Mouse (Mus musculus): ENCODE results near the gene Rasa2.
A peak's percentile ranks its signal among the peaks of the same experiment; 100 is the strongest.

Rasa2 gene

DNA sequence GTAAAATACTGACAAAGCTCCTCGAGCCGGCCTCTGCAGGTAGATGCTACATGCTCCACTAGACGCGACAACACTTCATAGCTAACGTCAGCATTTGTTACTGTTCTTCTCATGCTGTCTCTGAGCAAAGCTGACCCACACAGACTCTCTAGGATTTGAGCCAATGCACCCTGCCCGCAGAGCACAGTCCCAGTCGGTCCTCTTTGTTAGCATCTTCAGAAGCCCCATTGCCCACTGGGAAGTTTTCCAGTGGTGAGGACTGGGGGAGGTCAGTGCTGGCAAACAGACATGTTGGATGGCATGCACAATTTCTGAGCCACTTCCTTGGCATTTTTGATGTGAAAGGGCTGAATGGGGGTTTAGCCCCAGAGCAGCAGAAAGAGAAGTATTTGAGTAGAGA, 8.0 kb upstream of the Rasa2 start:
- peak; percentile 36 to 39 for DNase-seq (ENCODE audit: low spot score in 2 of 2)

DNA sequence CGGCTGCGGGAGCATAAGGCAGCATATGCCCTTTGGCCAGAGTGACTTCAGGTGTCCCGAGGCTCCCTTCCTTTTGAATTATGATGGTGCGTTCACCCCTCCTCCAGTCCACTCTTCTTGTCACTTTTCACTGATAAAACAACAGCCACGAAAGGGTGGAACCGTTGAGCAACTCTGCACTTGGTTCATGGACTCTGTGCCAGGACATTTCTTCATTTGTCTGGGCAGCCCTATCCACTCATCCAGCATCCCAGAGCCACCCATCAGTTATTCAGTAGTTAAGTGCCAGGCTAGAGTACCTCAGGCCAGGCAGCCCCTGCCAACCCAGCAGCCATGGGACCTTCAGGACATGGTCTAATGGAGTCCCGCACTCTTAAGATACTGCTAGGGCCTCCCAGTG, 7.1 kb upstream of the Rasa2 start:
- DNase-seq (ENCODE audit: low spot score in 2 of 2): no peak

DNA sequence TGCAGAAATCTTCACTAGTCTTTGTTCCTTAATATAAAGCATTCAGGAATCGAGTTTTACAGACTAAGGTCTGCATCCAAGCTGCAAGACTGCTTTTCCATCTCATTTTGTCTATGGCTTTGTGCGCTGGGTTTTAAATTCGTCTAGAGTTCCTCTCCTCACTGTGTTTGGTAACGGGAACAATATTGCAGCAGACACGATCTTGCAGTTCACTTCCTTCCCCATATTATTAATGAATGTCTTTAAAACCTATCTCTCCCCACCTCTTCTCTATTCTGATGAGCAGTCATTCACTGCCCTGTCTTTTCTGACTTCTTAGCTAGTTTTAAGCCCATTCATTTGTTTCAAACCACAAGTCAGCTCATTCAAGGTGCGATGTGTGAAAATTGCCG, 5.7 kb upstream of the Rasa2 start:
- no peak for DNase-seq (ENCODE audit: low spot score in 2 of 2)

DNA sequence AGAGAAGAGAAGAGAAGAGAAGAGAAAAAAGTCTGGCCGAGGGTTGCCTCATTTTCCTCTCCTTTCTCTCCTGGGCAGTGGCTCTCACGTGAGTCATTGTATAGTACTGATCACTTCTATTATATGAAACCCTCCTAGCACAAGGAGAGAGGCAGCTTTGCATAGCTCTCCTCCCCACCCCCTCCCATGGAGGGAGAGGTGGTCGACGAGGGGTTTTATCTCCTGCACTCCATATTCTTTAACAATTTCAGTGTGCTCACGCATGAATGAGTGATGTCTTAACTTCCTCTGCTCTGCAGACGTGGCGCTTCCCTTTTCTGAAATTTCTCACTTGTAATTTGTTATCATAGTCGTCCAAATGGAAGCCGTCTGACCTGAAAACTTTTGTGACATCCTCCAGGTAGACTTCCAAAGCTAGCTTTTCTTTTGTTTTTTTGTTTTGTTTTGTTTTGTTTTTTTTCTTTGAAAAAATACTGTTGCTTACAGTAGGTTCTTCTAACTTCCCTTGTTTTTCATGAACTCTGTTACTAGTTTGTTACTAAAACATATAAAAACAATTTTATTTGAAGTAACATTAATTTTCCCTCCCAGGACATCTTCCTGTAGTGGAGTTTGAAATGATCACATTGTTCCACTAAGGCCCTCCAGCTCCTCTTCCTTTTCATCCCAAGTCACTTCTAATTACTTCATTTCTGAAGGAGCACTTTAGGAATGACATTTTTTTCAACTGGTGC, 5.2 kb upstream of the Rasa2 start:
- DNase-seq (ENCODE audit: low spot score in 2 of 2): no peak

DNA sequence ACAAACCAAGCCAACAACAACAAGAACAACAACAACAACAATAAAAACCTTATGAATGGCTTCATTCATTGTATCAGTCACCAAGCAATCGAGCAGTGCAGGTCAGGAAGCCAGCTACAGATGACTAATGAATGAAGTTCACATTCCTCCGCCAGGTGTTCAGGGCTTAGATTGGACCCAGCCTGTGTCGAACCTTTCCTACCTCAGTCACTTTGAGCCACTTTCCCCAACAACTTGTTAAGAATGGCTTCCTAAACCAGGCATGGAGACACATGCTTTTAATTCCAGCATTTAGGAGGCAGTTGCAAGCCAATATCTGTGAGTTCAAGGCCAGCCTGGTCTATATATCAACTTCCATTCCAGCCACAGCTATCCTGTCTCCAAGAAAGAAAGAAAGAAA, 4.5 kb upstream of the Rasa2 start:
- DNase-seq (ENCODE audit: low spot score in 2 of 2): no peak

DNA sequence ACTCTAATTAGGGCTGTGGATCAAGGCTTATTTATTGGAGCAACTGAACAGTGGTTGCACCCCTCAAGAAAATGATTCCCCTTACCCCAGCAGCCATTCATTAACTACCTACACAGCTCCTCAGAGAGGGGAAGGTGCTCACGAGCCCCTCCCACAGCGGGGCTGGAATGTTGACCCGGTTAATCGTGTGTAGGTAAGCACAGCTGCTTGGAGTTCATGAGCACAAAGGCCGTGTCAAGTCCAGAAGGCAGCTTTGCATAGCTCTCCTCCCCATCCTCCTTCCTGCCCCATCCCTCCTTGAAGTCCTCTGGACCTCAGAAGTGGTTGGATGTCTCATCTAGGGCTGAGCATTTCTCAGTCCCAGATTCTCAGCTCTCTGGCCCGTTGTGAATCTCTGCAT, 3.8 kb upstream of the Rasa2 start:
- DNase-seq (ENCODE audit: low spot score in 2 of 2): no peak

DNA sequence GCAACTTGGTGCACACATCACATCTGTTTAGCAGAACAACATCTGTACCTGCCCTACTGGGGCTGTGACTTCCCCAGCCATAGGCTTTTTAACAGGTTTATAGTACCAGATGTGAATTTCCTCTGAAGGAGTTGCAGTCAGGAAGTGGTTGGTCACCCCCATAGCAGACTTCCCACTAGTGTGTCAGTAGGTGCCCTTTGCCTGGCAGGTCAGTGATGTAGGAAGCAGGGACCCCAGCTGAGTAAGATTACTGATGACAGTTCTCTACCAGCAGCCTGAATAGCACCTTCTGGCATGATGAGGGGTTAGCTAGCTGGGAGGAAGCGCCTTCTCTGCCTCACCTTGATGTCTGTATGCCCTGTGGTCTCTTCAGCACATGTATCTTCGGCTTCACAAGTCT, 2.4 kb upstream of the Rasa2 start:
- DNase-seq (ENCODE audit: low spot score in 2 of 2): no peak

DNA sequence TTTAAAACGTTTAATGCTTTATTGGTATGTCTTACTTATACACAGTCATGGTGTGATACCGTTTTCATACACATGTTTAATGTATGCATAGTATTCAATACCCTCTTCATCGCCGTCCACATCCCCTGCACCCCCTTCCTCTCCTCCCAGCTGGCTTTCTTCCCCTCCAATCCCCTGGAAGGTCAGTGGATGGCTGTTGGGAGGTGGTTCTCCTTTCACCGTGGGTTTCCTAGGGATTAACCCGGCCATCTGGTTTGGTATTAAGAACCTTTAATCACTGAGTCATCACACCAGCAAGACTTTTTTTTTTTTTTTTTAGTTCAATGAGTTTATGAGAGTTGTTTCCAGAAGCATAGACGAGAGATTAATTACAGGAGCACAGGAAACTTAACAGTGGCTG, 1.3 kb upstream of the Rasa2 start:
- DNase-seq (ENCODE audit: low spot score in 2 of 2): no peak

DNA sequence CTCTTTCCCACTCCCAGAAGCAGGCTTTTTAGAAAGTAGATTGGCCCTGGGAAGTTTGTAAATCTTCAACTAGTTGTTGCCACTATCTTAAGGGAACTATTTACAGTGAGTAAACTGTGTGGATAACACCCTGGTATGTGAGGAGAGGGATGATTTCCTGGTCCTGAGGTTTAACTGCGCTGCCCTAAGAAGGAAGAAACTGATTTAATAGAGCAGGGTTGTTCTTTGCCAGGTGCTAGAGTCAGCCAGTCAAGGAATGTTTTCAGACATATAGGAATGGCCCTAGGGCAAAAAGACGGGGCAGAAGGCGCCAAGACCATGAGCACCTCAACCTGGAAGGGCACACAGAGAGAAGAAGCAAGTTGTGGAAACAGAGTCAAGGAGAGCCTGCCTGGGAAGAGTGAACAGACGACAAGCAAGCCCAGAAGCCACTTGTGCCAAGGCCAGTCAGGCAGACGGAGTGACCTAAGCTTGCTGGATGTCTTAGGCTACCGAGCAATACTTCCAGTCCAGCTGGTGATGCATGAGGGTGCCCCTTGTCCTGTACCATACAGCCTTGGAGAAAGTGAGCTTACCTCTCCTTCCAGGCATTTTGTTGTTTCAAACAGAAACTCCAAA, 765 bp upstream of the Rasa2 start:
- DNase-seq (ENCODE audit: low spot score in 2 of 2): no peak

DNA sequence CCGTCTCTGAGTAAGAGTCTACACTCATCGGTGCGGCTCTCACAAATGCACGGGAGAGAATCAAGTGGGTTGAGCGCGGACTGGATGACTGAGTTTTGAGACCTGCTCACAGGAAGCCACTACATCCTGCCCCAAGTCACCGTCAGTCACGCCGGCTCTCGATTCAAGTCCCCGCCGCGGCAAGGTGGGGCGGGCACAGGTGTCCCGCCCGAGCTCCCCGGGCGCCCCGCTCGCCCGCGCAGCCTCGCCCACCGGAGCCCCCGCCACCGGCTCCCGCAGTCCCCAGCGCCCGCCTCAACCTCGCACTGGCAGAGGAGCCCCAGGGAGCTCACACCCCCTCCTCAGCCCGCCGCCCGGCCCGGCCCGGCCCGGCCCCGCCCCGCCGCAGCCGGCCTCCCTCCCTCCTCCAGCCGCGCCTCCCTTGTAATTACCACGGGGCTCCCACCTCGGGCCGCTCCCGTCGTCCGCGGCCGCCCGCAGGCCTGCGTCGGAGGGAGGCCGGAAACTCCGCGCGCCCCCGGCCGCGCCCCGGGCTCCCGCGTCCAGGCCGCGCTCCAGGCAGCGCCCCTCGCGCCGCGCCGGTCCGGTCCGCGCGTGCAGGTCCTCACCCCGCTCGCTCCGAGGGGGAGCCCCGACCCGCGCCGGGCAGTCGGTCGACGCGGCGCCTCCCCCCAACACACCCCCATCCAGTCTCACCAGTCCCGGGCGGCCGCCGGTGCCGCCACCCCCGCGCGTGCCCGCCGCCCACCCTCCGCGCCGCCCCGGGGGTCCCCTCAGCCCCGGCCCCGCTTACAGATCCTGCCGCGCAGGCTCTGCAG, 637 bp downstream of the Rasa2 start:
- peak in 1 of 2 experiments; percentile 47 for DNase-seq (ENCODE audit: low spot score in 2 of 2)

DNA sequence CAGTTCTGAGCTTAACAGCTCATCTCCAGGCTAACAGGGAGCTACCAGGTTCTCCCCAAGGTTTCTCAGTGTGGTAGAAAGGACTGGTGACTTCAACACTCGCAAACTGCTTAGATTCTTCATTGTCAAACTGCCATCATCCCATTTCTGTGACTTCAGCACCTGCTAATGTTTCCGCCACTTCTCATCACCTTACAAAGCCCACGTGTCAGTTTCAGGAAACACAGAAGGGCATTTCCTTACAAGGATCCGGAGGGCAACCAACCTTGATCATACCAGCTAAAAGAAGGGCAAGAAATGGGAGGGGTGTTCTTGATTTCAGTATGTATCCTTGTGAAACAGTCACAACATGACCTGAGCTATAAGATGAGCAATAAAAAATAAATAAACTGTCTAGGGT, 2.3 kb downstream of the Rasa2 start:
- no peak for DNase-seq (ENCODE audit: low spot score in 2 of 2)

DNA sequence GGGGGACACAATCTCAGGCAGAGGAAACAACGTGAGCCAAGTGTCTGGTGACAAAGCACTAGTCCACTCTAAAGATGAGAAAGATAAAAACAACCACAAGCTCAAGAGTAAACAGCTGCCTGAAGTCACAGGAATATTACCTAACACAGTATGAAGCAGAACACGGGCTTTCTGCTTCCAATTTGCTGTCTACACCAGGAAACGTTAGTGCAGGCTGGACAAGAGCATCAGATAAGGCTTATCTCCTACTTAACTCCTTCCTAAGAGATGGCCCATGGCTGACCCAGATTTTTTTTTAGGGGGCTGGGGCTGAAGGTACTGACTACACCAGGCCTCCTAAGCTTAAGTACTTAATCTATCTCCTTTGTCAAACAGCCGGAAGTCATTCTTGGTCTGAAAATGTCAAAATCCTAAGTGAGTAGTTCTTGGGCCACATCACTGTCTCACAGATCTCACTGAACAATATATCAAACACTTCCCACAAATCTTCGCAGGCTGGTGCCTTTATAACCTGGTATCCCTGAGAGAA, 3.8 kb downstream of the Rasa2 start:
- DNase-seq (ENCODE audit: low spot score in 2 of 2): no peak

DNA sequence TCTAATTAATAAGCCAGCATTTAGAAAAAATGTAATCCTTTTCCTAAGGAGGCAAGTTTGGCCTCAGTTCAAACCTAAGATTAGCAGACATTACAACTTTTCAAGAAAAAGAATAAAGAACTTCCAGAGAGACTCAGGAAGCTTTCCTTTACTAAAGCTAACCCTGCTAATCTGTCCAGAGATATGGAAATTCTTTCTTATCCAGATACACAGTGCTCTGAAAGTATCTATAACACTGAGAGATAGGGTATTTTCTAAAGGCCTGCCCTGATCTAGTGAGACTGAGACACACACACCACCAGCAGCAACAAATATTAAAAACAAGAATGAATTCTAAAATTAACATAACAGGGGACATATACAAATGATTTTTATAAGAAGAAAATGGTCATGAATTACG, 4.4 kb downstream of the Rasa2 start:
- DNase-seq (ENCODE audit: low spot score in 2 of 2): no peak

DNA sequence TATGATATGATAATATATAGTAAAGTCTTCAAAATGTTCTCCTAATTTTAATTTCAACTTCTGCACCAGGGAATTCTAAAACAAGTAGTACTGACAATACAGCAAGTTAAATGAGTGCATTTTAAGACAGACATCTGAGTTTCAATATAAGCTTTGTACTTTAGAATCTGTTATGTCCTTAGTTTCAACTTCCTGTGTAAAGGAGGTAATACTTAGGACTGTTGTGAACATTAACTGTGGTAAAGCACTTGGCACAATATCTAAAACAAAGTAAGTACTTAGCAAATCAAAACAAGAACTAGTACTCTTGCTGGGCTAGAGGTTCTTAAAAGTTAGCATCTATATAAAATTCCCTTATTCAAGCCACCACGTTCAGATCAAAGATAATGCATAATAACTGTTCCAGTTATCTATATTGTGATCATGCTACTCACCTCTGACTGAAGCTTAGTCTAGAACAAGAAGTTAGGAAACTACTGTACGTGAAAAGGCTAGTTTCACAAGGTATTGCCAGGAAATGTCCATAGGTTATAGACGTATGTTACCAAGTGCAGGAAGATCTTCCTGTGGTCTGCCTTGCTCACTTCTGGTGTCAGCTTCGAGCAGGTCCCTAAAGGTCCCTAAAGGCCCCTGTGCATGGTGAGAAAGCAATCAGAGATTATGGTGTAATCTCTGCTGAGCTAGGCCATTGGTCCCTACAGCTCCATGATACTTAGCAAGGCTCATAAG, 12.8 kb downstream of the Rasa2 start:
- DNase-seq (ENCODE audit: low spot score in 2 of 2): no peak

DNA sequence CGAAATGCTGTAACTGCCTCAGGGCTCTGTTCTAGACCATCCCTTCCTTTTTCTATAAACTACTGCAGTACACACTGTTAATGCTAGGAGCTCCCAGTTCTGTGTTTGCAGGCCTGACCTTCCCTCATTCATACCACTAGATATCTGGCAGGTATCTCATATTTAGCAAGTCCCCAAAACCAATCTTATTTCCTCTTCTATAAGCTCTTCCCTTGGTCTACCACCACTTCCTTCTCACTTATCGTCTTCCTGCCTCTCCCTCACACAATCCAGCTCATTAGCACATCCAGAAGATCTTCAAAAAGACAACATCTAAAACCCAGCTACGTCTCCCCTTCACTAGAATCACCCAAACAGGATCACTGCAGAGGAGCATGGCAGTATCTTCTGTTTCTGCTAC, 19.1 kb downstream of the Rasa2 start:
- no peak for DNase-seq (ENCODE audit: low spot score in 2 of 2)

DNA sequence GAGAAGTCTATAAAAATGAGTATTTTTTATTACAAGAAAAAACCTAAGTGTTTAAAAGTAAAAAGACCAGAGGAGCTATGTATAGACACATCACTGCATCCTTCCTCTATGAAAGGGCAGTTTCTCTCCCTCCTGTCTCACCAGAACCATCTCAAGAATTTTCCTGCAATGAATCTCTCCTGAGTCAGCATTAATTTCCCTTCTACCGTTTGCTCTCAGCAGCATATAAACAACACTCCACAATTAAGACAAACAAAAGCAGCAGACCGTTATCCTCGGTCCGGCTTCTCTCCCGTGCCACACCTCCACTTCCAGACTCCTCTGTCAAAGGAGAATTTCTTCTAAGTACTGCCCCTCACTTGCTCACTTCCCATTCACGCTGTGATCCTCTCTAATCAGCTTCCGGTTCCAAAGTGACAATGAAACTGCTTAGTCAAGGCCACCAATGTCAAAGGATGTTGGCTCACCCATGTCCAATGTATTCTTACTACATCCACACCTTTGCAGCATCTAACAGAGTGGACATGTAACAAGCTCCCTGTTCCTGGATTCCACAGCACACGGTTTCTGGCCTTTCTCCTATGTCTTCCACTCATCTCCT, 19.6 kb downstream of the Rasa2 start:
- DNase-seq (ENCODE audit: low spot score in 2 of 2): no peak

DNA sequence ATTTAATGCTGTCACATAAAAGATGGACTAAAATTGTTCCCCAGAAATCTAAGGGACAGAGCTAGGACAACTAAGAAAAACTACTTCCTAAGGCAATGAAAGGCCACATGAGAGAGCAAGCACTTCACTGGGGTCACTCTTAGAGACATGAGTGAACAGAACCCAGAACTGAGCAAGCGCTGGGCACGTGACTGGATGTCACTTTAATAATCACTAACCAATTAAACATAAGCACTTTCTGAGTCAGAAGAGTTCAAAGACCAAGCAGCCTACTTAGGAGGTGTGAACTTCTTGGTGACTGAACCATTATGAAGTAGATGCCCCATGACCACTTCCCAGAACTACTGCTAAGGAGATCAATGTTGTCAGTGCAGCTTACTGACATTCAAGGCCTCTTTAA, 20.6 kb downstream of the Rasa2 start:
- DNase-seq (ENCODE audit: low spot score in 2 of 2): no peak

DNA sequence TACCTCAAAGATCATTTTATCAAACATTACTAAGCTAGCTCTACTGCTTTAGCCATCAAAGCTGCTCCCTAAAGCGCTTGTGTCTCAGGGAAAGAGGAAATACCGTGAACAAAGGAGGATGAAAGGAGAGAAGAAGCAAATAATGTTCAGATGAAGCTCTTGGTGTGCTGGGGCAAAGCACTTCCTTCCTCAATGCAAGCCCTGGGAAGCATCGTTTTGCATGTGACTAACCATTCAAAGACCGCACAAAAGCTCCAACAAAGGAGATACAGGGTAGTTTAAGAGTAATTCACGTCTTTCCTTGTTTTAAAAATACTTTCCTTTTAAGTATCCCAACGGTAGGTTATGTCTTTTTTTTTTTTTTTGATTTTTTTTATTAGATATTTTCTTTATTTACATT, 28.0 kb downstream of the Rasa2 start:
- no peak for DNase-seq (ENCODE audit: low spot score in 2 of 2)

DNA sequence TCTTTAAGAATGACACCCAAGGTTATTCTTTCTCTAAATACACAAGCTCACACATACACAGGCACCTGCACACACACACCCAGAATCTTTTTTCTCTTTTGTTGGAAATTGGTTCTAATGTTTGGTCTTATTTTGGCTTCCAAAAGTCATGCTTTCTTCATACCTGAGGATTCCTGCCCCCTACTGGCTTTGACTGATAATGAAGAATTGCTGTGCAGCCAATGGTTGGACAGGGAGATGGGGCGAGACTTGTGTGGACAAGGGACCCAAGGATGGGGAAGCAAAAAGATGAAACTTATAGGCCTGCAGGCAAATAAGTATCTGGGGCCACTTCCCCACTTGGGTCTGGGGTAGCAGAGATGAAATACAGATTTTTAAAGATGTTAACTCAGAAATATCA, 33.5 kb downstream of the Rasa2 start:
- DNase-seq (ENCODE audit: low spot score in 2 of 2): no peak

DNA sequence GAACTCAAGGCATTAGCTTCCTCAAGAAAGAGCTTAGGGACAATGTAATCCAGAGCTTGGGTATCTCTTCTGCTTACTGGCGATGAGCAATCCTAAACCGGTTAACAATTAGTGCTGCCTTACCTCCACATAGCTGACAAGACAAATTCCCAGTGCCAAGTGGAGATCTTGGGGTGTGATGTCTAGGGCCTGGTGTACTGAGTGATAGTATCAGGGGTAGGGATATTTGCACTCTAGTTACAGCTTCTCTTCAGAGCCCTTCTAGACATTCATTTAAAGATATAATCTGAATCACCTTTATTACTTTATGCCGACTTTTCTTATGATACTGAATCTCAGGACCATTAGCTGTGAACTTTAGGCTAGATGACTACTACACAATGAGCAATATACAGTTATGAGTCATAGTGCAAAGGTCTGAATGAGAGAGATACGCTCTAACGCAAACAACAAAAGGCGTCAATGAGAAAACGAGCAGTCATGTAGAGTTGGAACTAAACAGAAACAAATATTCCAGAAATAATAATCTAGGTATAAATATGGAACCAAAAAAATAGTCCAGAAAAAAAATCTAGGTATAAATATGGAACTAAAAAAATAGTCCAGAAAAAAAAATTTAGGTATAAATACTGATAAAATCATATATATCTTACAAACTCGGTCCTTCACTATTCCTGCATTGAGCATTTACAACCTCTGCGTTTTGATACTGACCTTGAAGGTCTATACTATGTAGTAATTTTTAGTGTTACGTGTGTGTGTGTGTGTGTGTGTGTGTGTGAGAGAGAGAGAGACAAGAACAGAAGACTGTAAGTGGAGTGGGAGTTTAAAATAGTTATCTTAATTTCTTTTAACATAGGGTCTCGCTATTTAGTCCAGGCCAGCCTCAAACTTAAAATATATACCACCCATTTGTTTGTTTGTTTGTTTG, 38.5 kb downstream of the Rasa2 start:
- no peak for DNase-seq (ENCODE audit: low spot score in 2 of 2)

DNA sequence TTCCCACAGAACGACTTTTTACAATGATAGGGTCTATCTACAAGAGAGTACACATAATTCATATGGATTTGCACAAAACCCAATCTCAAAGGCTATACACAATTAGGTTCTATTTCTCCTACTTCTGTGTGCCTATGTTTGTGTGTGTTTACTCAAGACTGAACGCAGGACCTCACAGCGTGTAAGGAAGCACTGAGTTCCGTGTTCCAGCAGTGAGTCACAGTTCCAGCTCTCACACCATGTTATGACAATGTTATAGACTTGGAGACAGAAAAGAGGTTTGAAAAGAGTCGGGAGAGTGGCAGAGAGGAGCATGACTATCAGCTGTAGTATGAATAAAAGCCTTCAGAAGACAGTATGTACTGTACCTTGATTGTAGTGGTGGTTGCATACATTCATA, 42.1 kb downstream of the Rasa2 start:
- DNase-seq (ENCODE audit: low spot score in 2 of 2): no peak

Measured in frontal cortex, postnatal 10 days (tissue).